Mouse (Mus musculus) myocyte (in vitro differentiated cells): ENCODE results near the gene Dynlt3.

Experiments
- CEBPB ChIP-seq: IDR thresholded peaks from 2 replicates; pipeline ENCODE4 v1.6.1; 2011; ENCODE audit warnings: mild to moderate bottlenecking, moderate library complexity; ENCODE audit not compliant: poor library complexity, insufficient read depth, severe bottlenecking
- E2F4 ChIP-seq: IDR thresholded peaks from one replicate; pipeline ENCODE4 v1.6.1; 2011; ENCODE audit warnings: mild to moderate bottlenecking, control low read depth, moderate library complexity; ENCODE audit not compliant: insufficient read depth
- MAX ChIP-seq: IDR thresholded peaks from one replicate; pipeline ENCODE4 v1.6.1; 2011; ENCODE audit warnings: low read depth, mild to moderate bottlenecking, control low read depth
- MYOD1 ChIP-seq, 3 experiments: IDR thresholded peaks; one replicate each; pipeline ENCODE4 v1.6.1; 2011; ENCODE audit warnings: control low read depth in 2 of 3, low read depth in 2 of 3, mild to moderate bottlenecking in 2 of 3, moderate library complexity in 1 of 3; ENCODE audit not compliant: insufficient read length in 2 of 3, control insufficient read depth in 1 of 3
- MYOG ChIP-seq, 3 experiments: IDR thresholded peaks; one replicate each; pipeline ENCODE4 v1.6.1; 2011; ENCODE audit warnings: control low read depth in 2 of 3, low read depth in 2 of 3, mild to moderate bottlenecking in 2 of 3; ENCODE audit not compliant: insufficient read length in 2 of 3, control insufficient read depth in 1 of 3, insufficient read depth in 1 of 3
- POLR2A ChIP-seq: IDR thresholded peaks from one replicate; pipeline ENCODE4 v1.6.1; 2011; ENCODE audit warnings: low read depth, mild to moderate bottlenecking, control low read depth, moderate library complexity; ENCODE audit not compliant: insufficient read length
- REST ChIP-seq: IDR thresholded peaks from one replicate; pipeline ENCODE4 v1.6.1; 2011; ENCODE audit warnings: mild to moderate bottlenecking, control low read depth, moderate library complexity; ENCODE audit not compliant: insufficient read depth, insufficient read length
- TCF12 ChIP-seq: IDR thresholded peaks from one replicate; pipeline ENCODE4 v1.6.1; 2011; ENCODE audit warnings: mild to moderate bottlenecking, control low read depth; ENCODE audit not compliant: poor library complexity, insufficient read depth, severe bottlenecking
- TCF3 ChIP-seq: IDR thresholded peaks from one replicate; pipeline ENCODE4 v1.6.1; 2011; ENCODE audit warnings: low read depth, control low read depth; ENCODE audit not compliant: insufficient read length
- USF1 ChIP-seq: IDR thresholded peaks from one replicate; pipeline ENCODE4 v1.6.1; 2011; ENCODE audit warnings: low read depth, mild to moderate bottlenecking, control low read depth, moderate library complexity

GRCm38 (mm10) chrX:9699815-9700214, 37.0 kb upstream of the Dynlt3 start:
- TF ChIP-seq E2F4 (no peak), MYOD1 (IDR thresholded peaks at IDR 0.05; ENCODE audit: control insufficient read depth in 1 of 3, insufficient read length in 2 of 3, low read depth in 2 of 3) (no peak), USF1 (no peak), TCF3 (no peak), REST (no peak), CEBPB (no peak), TCF12 (no peak), MAX (no peak), MYOG (IDR thresholded peaks at IDR 0.05; ENCODE audit: control insufficient read depth in 1 of 3, insufficient read depth in 1 of 3, insufficient read length in 2 of 3, low read depth in 2 of 3) (no peak), POLR2A (no peak)
